Mouse (Mus musculus) A20 (cell line): ENCODE measurements at regions not wholly inside any gene's neighbourhood (a gene's known extent, or its start where the extent isn't known, plus 50 kb on each side); places are given as distances from the start of the nearest gene placed in this dataset.

Experiments used
- DNase-seq: peaks from one replicate; pipeline ENCODE4 v3.0.0-alpha.2; 2011; ENCODE audit warnings: low read depth, low spot score

GRCm38 (mm10) chr7:75398904-75399724 lies 56.2 kb upstream of the Akap13 start:
- peak; percentile 69 for DNase-seq

GRCm38 (mm10) chr7:75400471-75400870 lies 54.9 kb upstream of the Akap13 start:
- no peak for DNase-seq

GRCm38 (mm10) chr7:75404955-75405354 lies 50.4 kb upstream of the Akap13 start:
- DNase-seq, result no peak
